Mouse (Mus musculus) heart, postnatal 0 days (tissue): Measurements from ENCODE around the gene Tmprss7.

Experiments used
- CTCF ChIP-seq: IDR thresholded peaks from 2 replicates; pipeline ENCODE4 v1.5.1; 2016; ENCODE audit warnings: antibody characterized with exemption, control low read depth, low read depth
- EP300 ChIP-seq: IDR thresholded peaks from 2 replicates; pipeline ENCODE4 v1.6.1; 2016; ENCODE audit warnings: antibody characterized with exemption, low read depth

DNA sequence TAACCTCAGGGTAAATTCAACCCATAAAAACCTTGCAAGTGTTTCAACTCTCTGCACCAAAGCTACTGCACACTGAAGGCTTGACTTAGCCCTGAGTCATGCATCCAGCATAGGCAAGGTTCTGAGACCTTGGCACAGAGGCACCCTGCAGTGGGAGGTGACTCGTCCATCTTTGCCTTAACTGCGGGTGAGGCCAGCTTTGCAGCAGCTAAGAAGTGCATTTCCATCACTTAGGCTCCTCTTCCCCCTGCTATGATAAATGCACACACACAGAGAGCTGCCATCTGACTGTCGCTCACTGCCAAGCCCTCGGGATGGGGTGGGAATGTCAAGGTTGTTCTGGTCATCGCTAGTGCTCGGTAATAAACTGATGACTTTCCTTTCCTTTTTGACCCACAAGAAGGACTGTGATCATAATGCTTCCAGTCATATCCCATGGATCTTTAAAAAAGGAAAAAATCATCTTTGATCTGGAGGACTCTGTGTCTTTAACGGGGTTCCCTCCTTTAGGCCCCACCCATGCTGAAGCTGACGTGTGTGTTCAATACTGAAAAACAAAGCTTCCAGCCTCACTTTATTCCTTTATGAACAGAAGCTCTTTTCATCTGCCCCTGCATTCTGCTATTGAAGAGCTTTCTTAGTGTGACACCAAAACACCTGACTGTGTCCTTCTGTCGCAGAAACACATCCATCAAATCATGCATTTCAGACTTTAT lies 2.1 kb upstream of the Tmprss7 start:
- no peak for TF ChIP-seq CTCF
- TF ChIP-seq EP300, result no peak
